Mouse (Mus musculus): ENCODE data around the gene Pdzrn3. TPM values are rescaled to one million over a fixed set of nuclear protein-coding genes. Genes with fewer than 3 reads are reported as not detected.

The Pdzrn3 gene
- total RNA-seq, 1 experiment = 3.8 TPM

- Histone ChIP-seq H3K36me3 (ENCODE audit: control insufficient read depth, insufficient read depth, low read length, poor library complexity, severe bottlenecking) (no peaks in the 10 kb centered on the region), H3K9me3 (ENCODE audit: control insufficient read depth, insufficient read depth, low read depth, low read length) (no peaks in the 10 kb centered on the region), H3K9ac (ENCODE audit: insufficient read depth, low read depth, low read length, poor library complexity, severe bottlenecking) (no peak overlapping the region), H3K27ac (ENCODE audit: insufficient read depth, low read depth, low read length, poor library complexity, severe bottlenecking) (no peak overlapping the region), H3K4me1 (ENCODE audit: control insufficient read depth in 2 of 2, insufficient read depth in 2 of 2, low read length in 2 of 2, poor library complexity in 1 of 2) (no peaks in the 10 kb centered on the region), H3K4me3 (ENCODE audit: insufficient read depth in 1 of 2, low read depth in 1 of 2, low read length in 2 of 2, poor library complexity in 1 of 2, severe bottlenecking in 1 of 2) (no peak overlapping the region)
- in situ Hi-C loops (cut with MboI; ENCODE audit: low sequenced_read_pairs in 2 of 2, unreplicated experiment in 2 of 2) = no loop called here
- no peak for TF ChIP-seq HCFC1 (IDR thresholded peaks at IDR 0.05; ENCODE audit: borderline replicate concordance, insufficient read depth, low read length)
- TF ChIP-seq ZNF384 (IDR thresholded peaks at IDR 0.05; ENCODE audit: low read depth, low read length) = no peak
- TF ChIP-seq ZC3H11A (IDR thresholded peaks at IDR 0.05; ENCODE audit: borderline replicate concordance, low read depth, low read length) = no peak
- TF ChIP-seq MAFK (IDR thresholded peaks at IDR 0.05; ENCODE audit: insufficient read depth, low read depth, low read length) = no peak
- no peak for TF ChIP-seq CHD2 (IDR thresholded peaks at IDR 0.05; ENCODE audit: low read depth, low read length)
- no peak for DNase-seq (ENCODE audit: low read depth, low spot score)
These were observed 190.4 kb downstream of the Pdzrn3 start for GRCm38 (mm10) chr6:101187322-101187721.

DNA sequence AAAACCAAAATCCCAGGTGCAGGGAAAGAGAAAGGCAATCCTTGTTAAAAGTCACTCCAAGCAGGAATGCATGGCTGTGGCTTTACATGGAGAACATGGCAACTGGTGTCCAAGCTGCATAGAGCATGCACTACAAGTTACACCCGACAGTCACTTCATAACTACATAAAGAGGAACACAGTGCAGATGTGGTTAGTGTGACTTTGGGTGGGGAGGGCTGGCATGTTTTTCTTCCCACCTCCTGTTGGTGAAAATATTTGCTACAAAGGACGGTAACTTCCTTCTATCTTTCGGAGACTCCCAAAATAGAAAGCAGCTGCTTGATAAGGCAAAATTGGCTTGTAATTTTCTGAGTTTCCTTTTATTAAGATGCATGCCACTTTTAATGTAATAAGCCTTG lies 190.8 kb downstream of the Pdzrn3 start:
- in situ Hi-C loops (cut with MboI; ENCODE audit: low sequenced_read_pairs in 2 of 2, unreplicated experiment in 2 of 2) = no loop called here
- no peak overlapping the region for H3K9ac ChIP-seq (ENCODE audit: insufficient read depth, low read depth, low read length, poor library complexity, severe bottlenecking)
- H3K27ac ChIP-seq (ENCODE audit: insufficient read depth, low read depth, low read length, poor library complexity, severe bottlenecking) = no peak overlapping the region
- no peak overlapping the region for H3K4me3 ChIP-seq (ENCODE audit: insufficient read depth in 1 of 2, low read depth in 1 of 2, low read length in 2 of 2, poor library complexity in 1 of 2, severe bottlenecking in 1 of 2)
- no peaks in the 10 kb centered on the region for H3K36me3 ChIP-seq (ENCODE audit: control insufficient read depth, insufficient read depth, low read length, poor library complexity, severe bottlenecking)
- no peak for TF ChIP-seq ZNF384 (IDR thresholded peaks at IDR 0.05; ENCODE audit: low read depth, low read length)
- TF ChIP-seq ZC3H11A (IDR thresholded peaks at IDR 0.05; ENCODE audit: borderline replicate concordance, low read depth, low read length) = no peak
- no peak for TF ChIP-seq MAFK (IDR thresholded peaks at IDR 0.05; ENCODE audit: insufficient read depth, low read depth, low read length)
- TF ChIP-seq HCFC1 (IDR thresholded peaks at IDR 0.05; ENCODE audit: borderline replicate concordance, insufficient read depth, low read length) = no peak
- no peak for TF ChIP-seq CHD2 (IDR thresholded peaks at IDR 0.05; ENCODE audit: low read depth, low read length)
- no peak for DNase-seq (ENCODE audit: low read depth, low spot score)
- H3K4me1 ChIP-seq (ENCODE audit: control insufficient read depth in 2 of 2, insufficient read depth in 2 of 2, low read length in 2 of 2, poor library complexity in 1 of 2) = no peaks in the 10 kb centered on the region
- no peaks in the 10 kb centered on the region for H3K9me3 ChIP-seq (ENCODE audit: control insufficient read depth, insufficient read depth, low read depth, low read length)

DNA sequence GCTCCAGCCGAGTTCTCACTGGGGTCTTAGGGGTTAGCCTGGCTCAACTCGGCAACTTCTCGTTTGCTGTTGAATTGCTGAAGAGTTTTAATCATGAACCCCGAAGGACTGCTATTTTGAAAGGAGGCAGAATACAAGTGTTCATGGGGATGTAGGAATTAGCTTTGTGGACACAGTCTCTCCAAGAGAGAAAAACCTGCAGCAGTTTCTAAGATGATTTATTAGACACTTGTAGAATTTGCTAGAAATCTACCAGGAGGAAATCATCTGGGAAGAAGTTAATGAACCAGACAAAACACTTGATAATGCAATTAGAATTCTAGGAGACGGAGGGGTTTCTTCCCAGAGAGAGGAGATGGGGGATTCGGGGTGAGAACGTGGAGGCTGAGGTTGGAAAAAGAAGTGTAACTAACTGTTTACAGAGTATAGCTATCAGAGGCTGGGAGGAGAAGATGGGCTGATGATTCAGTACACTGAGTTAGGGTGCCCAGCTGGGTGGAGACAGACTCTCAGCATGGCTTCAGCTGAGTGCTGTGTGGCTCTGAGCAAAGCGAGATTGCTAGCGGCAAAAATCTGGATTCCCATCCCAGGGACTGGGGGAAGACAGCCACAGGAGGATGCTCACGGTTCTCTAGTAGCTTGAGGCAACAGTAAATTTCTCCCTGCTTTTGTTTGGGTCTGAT lies 193.5 kb downstream of the Pdzrn3 start:
- Histone ChIP-seq H3K4me3 (ENCODE audit: insufficient read depth in 1 of 2, low read depth in 1 of 2, low read length in 2 of 2, poor library complexity in 1 of 2, severe bottlenecking in 1 of 2) (no peak overlapping the region), H3K9ac (ENCODE audit: insufficient read depth, low read depth, low read length, poor library complexity, severe bottlenecking) (no peak overlapping the region), H3K27ac (ENCODE audit: insufficient read depth, low read depth, low read length, poor library complexity, severe bottlenecking) (no peak overlapping the region), H3K36me3 (ENCODE audit: control insufficient read depth, insufficient read depth, low read length, poor library complexity, severe bottlenecking) (no peaks in the 10 kb centered on the region), H3K9me3 (ENCODE audit: control insufficient read depth, insufficient read depth, low read depth, low read length) (no peaks in the 10 kb centered on the region), H3K4me1 (ENCODE audit: control insufficient read depth in 2 of 2, insufficient read depth in 2 of 2, low read length in 2 of 2, poor library complexity in 1 of 2) (no peaks in the 10 kb centered on the region)
- no peak for DNase-seq (ENCODE audit: low read depth, low spot score)
- in situ Hi-C loops (cut with MboI; ENCODE audit: low sequenced_read_pairs in 2 of 2, unreplicated experiment in 2 of 2) = no loop called here
- no peak for TF ChIP-seq CHD2 (IDR thresholded peaks at IDR 0.05; ENCODE audit: low read depth, low read length)
- TF ChIP-seq ZC3H11A (IDR thresholded peaks at IDR 0.05; ENCODE audit: borderline replicate concordance, low read depth, low read length) = no peak
- no peak for TF ChIP-seq ZNF384 (IDR thresholded peaks at IDR 0.05; ENCODE audit: low read depth, low read length)
- no peak for TF ChIP-seq MAFK (IDR thresholded peaks at IDR 0.05; ENCODE audit: insufficient read depth, low read depth, low read length)
- TF ChIP-seq HCFC1 (IDR thresholded peaks at IDR 0.05; ENCODE audit: borderline replicate concordance, insufficient read depth, low read length) = no peak

GRCm38 (mm10) chr6:101170699-101171098 lies 207.0 kb downstream of the Pdzrn3 start:
- Histone ChIP-seq H3K36me3 (ENCODE audit: control insufficient read depth, insufficient read depth, low read length, poor library complexity, severe bottlenecking) (no peaks in the 10 kb centered on the region), H3K4me3 (ENCODE audit: insufficient read depth in 1 of 2, low read depth in 1 of 2, low read length in 2 of 2, poor library complexity in 1 of 2, severe bottlenecking in 1 of 2) (no peak overlapping the region)

GRCm38 (mm10) chr6:101153511-101153921 lies 224.2 kb downstream of the Pdzrn3 start:
- Histone ChIP-seq H3K36me3 (ENCODE audit: control insufficient read depth, insufficient read depth, low read length, poor library complexity, severe bottlenecking) (no peaks in the 10 kb centered on the region), H3K27ac (ENCODE audit: insufficient read depth, low read depth, low read length, poor library complexity, severe bottlenecking) (no peak overlapping the region), H3K9me3 (ENCODE audit: control insufficient read depth, insufficient read depth, low read depth, low read length) (no peaks in the 10 kb centered on the region), H3K4me1 (ENCODE audit: control insufficient read depth in 2 of 2, insufficient read depth in 2 of 2, low read length in 2 of 2, poor library complexity in 1 of 2) (peaks cover 0 to 6% of the 10 kb centered on the region in 2 experiments; a peak in 1 of 4 replicates), H3K9ac (ENCODE audit: insufficient read depth, low read depth, low read length, poor library complexity, severe bottlenecking) (no peak overlapping the region), H3K4me3 (ENCODE audit: insufficient read depth in 1 of 2, low read depth in 1 of 2, low read length in 2 of 2, poor library complexity in 1 of 2, severe bottlenecking in 1 of 2) (no peak overlapping the region)
- DNase-seq (ENCODE audit: low read depth, low spot score) = no peak
- in situ Hi-C loops (cut with MboI; ENCODE audit: low sequenced_read_pairs in 2 of 2, unreplicated experiment in 2 of 2) = no loop called here
- TF ChIP-seq ZNF384 (IDR thresholded peaks at IDR 0.05; ENCODE audit: low read depth, low read length) (no peak), HCFC1 (IDR thresholded peaks at IDR 0.05; ENCODE audit: borderline replicate concordance, insufficient read depth, low read length) (no peak), CHD2 (IDR thresholded peaks at IDR 0.05; ENCODE audit: low read depth, low read length) (no peak), MAFK (IDR thresholded peaks at IDR 0.05; ENCODE audit: insufficient read depth, low read depth, low read length) (no peak), ZC3H11A (IDR thresholded peaks at IDR 0.05; ENCODE audit: borderline replicate concordance, low read depth, low read length) (no peak)

More at GRCm38 (mm10) chr6:101170699-101171098, 207.0 kb downstream of the Pdzrn3 start:
- in situ Hi-C loops (cut with MboI; ENCODE audit: low sequenced_read_pairs in 2 of 2, unreplicated experiment in 2 of 2) = no loop called here
- no peak overlapping the region for H3K9ac ChIP-seq (ENCODE audit: insufficient read depth, low read depth, low read length, poor library complexity, severe bottlenecking)
- no peak for DNase-seq (ENCODE audit: low read depth, low spot score)
- H3K4me1 ChIP-seq (ENCODE audit: control insufficient read depth in 2 of 2, insufficient read depth in 2 of 2, low read length in 2 of 2, poor library complexity in 1 of 2) = no peaks in the 10 kb centered on the region
- no peaks in the 10 kb centered on the region for H3K9me3 ChIP-seq (ENCODE audit: control insufficient read depth, insufficient read depth, low read depth, low read length)
- no peak for TF ChIP-seq CHD2 (IDR thresholded peaks at IDR 0.05; ENCODE audit: low read depth, low read length)
- no peak overlapping the region for H3K27ac ChIP-seq (ENCODE audit: insufficient read depth, low read depth, low read length, poor library complexity, severe bottlenecking)

All from ES-E14 (cell line).